Mouse (Mus musculus): Measurements from ENCODE around the gene Scgn.
A peak's percentile ranks its signal among the peaks of the same experiment; 100 is the strongest.

The Scgn gene

GRCm38 (mm10) chr13:23990928-23991327 is at the start of gene Scgn:
Gene Scgn (minus strand): TSS chr13:23991214.
- DNase-seq = peak; percentile 44

- DNase-seq = no peak
These were observed 49.2 kb upstream of the Scgn start for GRCm38 (mm10) chr13:24040221-24040620.

- DNase-seq = no peak
These were observed 46.5 kb upstream of the Scgn start for GRCm38 (mm10) chr13:24037502-24037901.

- DNase-seq = no peak
These were observed 45.1 kb upstream of the Scgn start for GRCm38 (mm10) chr13:24036150-24036549.

GRCm38 (mm10) chr13:24027191-24028170 is 36.5 kb upstream of the Scgn start:
- no peak for DNase-seq

GRCm38 (mm10) chr13:24018515-24018914 is 27.5 kb upstream of the Scgn start:
- no peak for DNase-seq

GRCm38 (mm10) chr13:24005528-24005927 is 14.5 kb upstream of the Scgn start:
- no peak for DNase-seq

- DNase-seq = no peak
These were observed 10.8 kb upstream of the Scgn start for GRCm38 (mm10) chr13:24001797-24002196.

- DNase-seq = no peak
These were observed 10.1 kb upstream of the Scgn start for GRCm38 (mm10) chr13:24001081-24001480.

- no peak for DNase-seq
These were observed 7.8 kb upstream of the Scgn start for GRCm38 (mm10) chr13:23998826-23999225.

GRCm38 (mm10) chr13:23994756-23995155 is 3.7 kb upstream of the Scgn start:
- DNase-seq = no peak

- DNase-seq = no peak
These were observed 3.0 kb upstream of the Scgn start for GRCm38 (mm10) chr13:23994024-23994423.

GRCm38 (mm10) chr13:23990451-23990850 is 563 bp downstream of the Scgn start:
- no peak for DNase-seq

- no peak for DNase-seq
These were observed 5.9 kb downstream of the Scgn start for GRCm38 (mm10) chr13:23985130-23985529.

- no peak for DNase-seq
These were observed 18.7 kb downstream of the Scgn start for GRCm38 (mm10) chr13:23972271-23972670.

- no peak for DNase-seq
These were observed 19.1 kb downstream of the Scgn start for GRCm38 (mm10) chr13:23971870-23972269.

- DNase-seq = no peak
These were observed 26.1 kb downstream of the Scgn start for GRCm38 (mm10) chr13:23964909-23965308.

GRCm38 (mm10) chr13:23959776-23960175 is 31.2 kb downstream of the Scgn start:
- no peak for DNase-seq

- peak; percentile 31 for DNase-seq
These were observed 40.1 kb downstream of the Scgn start for GRCm38 (mm10) chr13:23950928-23951327.

GRCm38 (mm10) chr13:23949484-23950246 is 41.3 kb downstream of the Scgn start:
- no peak for DNase-seq

- DNase-seq = no peak
These were observed 44.8 kb downstream of the Scgn start for GRCm38 (mm10) chr13:23946254-23946653.

- DNase-seq = no peak
These were observed 48.2 kb downstream of the Scgn start for GRCm38 (mm10) chr13:23942861-23943260.

- DNase-seq = peak; percentile 5
These were observed 50.7 kb downstream of the Scgn start for GRCm38 (mm10) chr13:23940291-23940690.

GRCm38 (mm10) chr13:23938699-23939098 is 52.3 kb downstream of the Scgn start:
- peak; percentile 9 for DNase-seq

All from kidney, adult 11 months (tissue).